Mouse (Mus musculus) myocyte (in vitro differentiated cells): ENCODE results near the gene Grsf1. TPM values are rescaled to one million over a fixed set of nuclear protein-coding genes. Genes with fewer than 3 reads are reported as not detected.
A peak's percentile ranks its signal among the peaks of the same experiment; 100 is the strongest.

ENCODE experiments used
- H3K27me3 ChIP-seq: one replicate; pipeline ENCODE4 v1.6.1; 2011; ENCODE audit not compliant: control insufficient read depth, insufficient read depth, insufficient read length
- H3K36me3 ChIP-seq: one replicate; pipeline ENCODE4 v1.6.1; 2011; ENCODE audit not compliant: control insufficient read depth, insufficient read depth
- H3K4me2 ChIP-seq: one replicate; pipeline ENCODE4 v1.6.1; 2011; ENCODE audit warnings: low read depth, control low read depth
- H3K4me3 ChIP-seq: one replicate; pipeline ENCODE4 v1.5.1; 2011; ENCODE audit warnings: mild to moderate bottlenecking, control low read depth, moderate library complexity
- H3K79me2 ChIP-seq: one replicate; pipeline ENCODE4 v1.6.1; 2011; ENCODE audit not compliant: control insufficient read depth, insufficient read depth
- H3ac ChIP-seq: one replicate; pipeline ENCODE4 v1.6.1; 2011; ENCODE audit not compliant: control insufficient read depth, insufficient read length
- CEBPB ChIP-seq: IDR thresholded peaks from 2 replicates; pipeline ENCODE4 v1.6.1; 2011; ENCODE audit warnings: mild to moderate bottlenecking, moderate library complexity; ENCODE audit not compliant: poor library complexity, insufficient read depth, severe bottlenecking
- E2F4 ChIP-seq: IDR thresholded peaks from one replicate; pipeline ENCODE4 v1.6.1; 2011; ENCODE audit warnings: mild to moderate bottlenecking, control low read depth, moderate library complexity; ENCODE audit not compliant: insufficient read depth
- MAX ChIP-seq: IDR thresholded peaks from one replicate; pipeline ENCODE4 v1.6.1; 2011; ENCODE audit warnings: low read depth, mild to moderate bottlenecking, control low read depth
- MYOD1 ChIP-seq, 3 experiments: IDR thresholded peaks; one replicate each; pipeline ENCODE4 v1.6.1; 2011; ENCODE audit warnings: control low read depth in 2 of 3, low read depth in 2 of 3, mild to moderate bottlenecking in 2 of 3, moderate library complexity in 1 of 3; ENCODE audit not compliant: insufficient read length in 2 of 3, control insufficient read depth in 1 of 3
- MYOG ChIP-seq, 3 experiments: IDR thresholded peaks; one replicate each; pipeline ENCODE4 v1.6.1; 2011; ENCODE audit warnings: control low read depth in 2 of 3, low read depth in 2 of 3, mild to moderate bottlenecking in 2 of 3; ENCODE audit not compliant: insufficient read length in 2 of 3, control insufficient read depth in 1 of 3, insufficient read depth in 1 of 3
- POLR2A ChIP-seq: IDR thresholded peaks from one replicate; pipeline ENCODE4 v1.6.1; 2011; ENCODE audit warnings: low read depth, mild to moderate bottlenecking, control low read depth, moderate library complexity; ENCODE audit not compliant: insufficient read length
- POLR2AphosphoS2 ChIP-seq: IDR thresholded peaks from one replicate; pipeline ENCODE4 v1.6.1; 2011; ENCODE audit warnings: low read depth, control low read depth; ENCODE audit not compliant: insufficient read length
- REST ChIP-seq: IDR thresholded peaks from one replicate; pipeline ENCODE4 v1.6.1; 2011; ENCODE audit warnings: mild to moderate bottlenecking, control low read depth, moderate library complexity; ENCODE audit not compliant: insufficient read depth, insufficient read length
- SRF ChIP-seq: IDR thresholded peaks from one replicate; pipeline ENCODE4 v1.6.1; 2011; ENCODE audit warnings: low read depth; ENCODE audit not compliant: control insufficient read depth, insufficient read length
- TCF12 ChIP-seq: IDR thresholded peaks from one replicate; pipeline ENCODE4 v1.6.1; 2011; ENCODE audit warnings: mild to moderate bottlenecking, control low read depth; ENCODE audit not compliant: poor library complexity, insufficient read depth, severe bottlenecking
- TCF3 ChIP-seq: IDR thresholded peaks from one replicate; pipeline ENCODE4 v1.6.1; 2011; ENCODE audit warnings: low read depth, control low read depth; ENCODE audit not compliant: insufficient read length
- USF1 ChIP-seq: IDR thresholded peaks from one replicate; pipeline ENCODE4 v1.6.1; 2011; ENCODE audit warnings: low read depth, mild to moderate bottlenecking, control low read depth, moderate library complexity
- polyA plus RNA-seq: library from polyadenylated mRNA; unstranded; fragments of >200 nt; fragmentation: generic; extraction: Trizol; gene quantifications from one replicate; pipeline ENCODE4 v1.2.1, GENCODE M21; 2012; ENCODE audit warnings: missing spikeins

Gene Grsf1
- polyA plus RNA-seq, 1 experiment, result 29.5 TPM

GRCm38 (mm10) chr5:88690681-88691505 is 14.9 kb upstream of the Grsf1 start:
- Histone ChIP-seq H3ac (no peak overlapping the region), H3K4me2 (no peak overlapping the region)
- no peak for TF ChIP-seq REST
- TF ChIP-seq POLR2AphosphoS2, result no peak
- TF ChIP-seq MYOG (IDR thresholded peaks at IDR 0.05; ENCODE audit: control insufficient read depth in 1 of 3, insufficient read depth in 1 of 3, insufficient read length in 2 of 3, low read depth in 2 of 3), result no peak
- TF ChIP-seq MYOD1 (IDR thresholded peaks at IDR 0.05; ENCODE audit: control insufficient read depth in 1 of 3, insufficient read length in 2 of 3, low read depth in 2 of 3), result no peak
- TF ChIP-seq TCF3, result no peak
- TF ChIP-seq E2F4, result no peak
- TF ChIP-seq MAX, result no peak

GRCm38 (mm10) chr5:88689279-88689938 is 13.4 kb upstream of the Grsf1 start:
- no peak overlapping the region for H3ac ChIP-seq
- H3K79me2 ChIP-seq, result no peaks in the 10 kb centered on the region
- TF ChIP-seq MYOG (IDR thresholded peaks at IDR 0.05; ENCODE audit: control insufficient read depth in 1 of 3, insufficient read depth in 1 of 3, insufficient read length in 2 of 3, low read depth in 2 of 3) (no peak), MYOD1 (IDR thresholded peaks at IDR 0.05; ENCODE audit: control insufficient read depth in 1 of 3, insufficient read length in 2 of 3, low read depth in 2 of 3) (no peak), USF1 (no peak), TCF3 (no peak), MAX (no peak), POLR2AphosphoS2 (no peak), REST (no peak), TCF12 (no peak), E2F4 (no peak), SRF (no peak), POLR2A (no peak), CEBPB (no peak)
- no peak overlapping the region for H3K4me2 ChIP-seq
- H3K27me3 ChIP-seq, result no peaks in the 10 kb centered on the region
- no peak overlapping the region for H3K4me3 ChIP-seq
- no peaks in the 10 kb centered on the region for H3K36me3 ChIP-seq

More at GRCm38 (mm10) chr5:88690681-88691505, 14.9 kb upstream of the Grsf1 start:
- no peak overlapping the region for H3K4me3 ChIP-seq
- H3K36me3 ChIP-seq, result no peaks in the 10 kb centered on the region
- H3K27me3 ChIP-seq, result no peaks in the 10 kb centered on the region
- no peaks in the 10 kb centered on the region for H3K79me2 ChIP-seq

GRCm38 (mm10) chr5:88688583-88689187 is 12.7 kb upstream of the Grsf1 start:
- H3K79me2 ChIP-seq, result no peaks in the 10 kb centered on the region
- no peaks in the 10 kb centered on the region for H3K36me3 ChIP-seq
- peak overlapping the region; percentile 58 for H3K4me2 ChIP-seq
- H3K27me3 ChIP-seq, result no peaks in the 10 kb centered on the region
- no peak overlapping the region for H3K4me3 ChIP-seq
- TF ChIP-seq CEBPB (0 out of 2 replicates have a peak, but pooled peaks have one; percentile 4), MAX (no peak)
- no peak overlapping the region for H3ac ChIP-seq

- no peak overlapping the region for H3K4me3 ChIP-seq
- no peak overlapping the region for H3ac ChIP-seq
- peak overlapping the region; percentile 58 for H3K4me2 ChIP-seq
- no peaks in the 10 kb centered on the region for H3K27me3 ChIP-seq
- TF ChIP-seq POLR2AphosphoS2 (no peak), MAX (no peak), CEBPB (no peak), USF1 (no peak), TCF12 (no peak), POLR2A (no peak), SRF (no peak), E2F4 (no peak), MYOG (IDR thresholded peaks at IDR 0.05; ENCODE audit: control insufficient read depth in 1 of 3, insufficient read depth in 1 of 3, insufficient read length in 2 of 3, low read depth in 2 of 3) (no peak), TCF3 (no peak), MYOD1 (IDR thresholded peaks at IDR 0.05; ENCODE audit: control insufficient read depth in 1 of 3, insufficient read length in 2 of 3, low read depth in 2 of 3) (no peak)
- no peaks in the 10 kb centered on the region for H3K36me3 ChIP-seq
- H3K79me2 ChIP-seq, result no peaks in the 10 kb centered on the region
Measured at GRCm38 (mm10) chr5:88687996-88688406, 12.0 kb upstream of the Grsf1 start.
